Mouse (Mus musculus): Measurements from ENCODE around the gene Atp7b. TPM values are rescaled to one million over a fixed set of nuclear protein-coding genes. Genes with fewer than 3 reads are reported as not detected.

Gene Atp7b
- total RNA-seq, 2 experiments from 2014 or later, result 0.15 to 0.33 TPM

- no peak for DNase-seq
These were observed 34.9 kb downstream of the Atp7b start for GRCm38 (mm10) chr8:22025241-22025640.

- DNase-seq, result no peak
These were observed 37.9 kb downstream of the Atp7b start for GRCm38 (mm10) chr8:22022244-22022643.

- DNase-seq, result no peak
These were observed 40.6 kb downstream of the Atp7b start for GRCm38 (mm10) chr8:22019498-22019897.

GRCm38 (mm10) chr8:22017731-22018130 lies 42.4 kb downstream of the Atp7b start:
- no peak for DNase-seq

- DNase-seq, result no peak
These were observed 46.9 kb downstream of the Atp7b start for GRCm38 (mm10) chr8:22013034-22013707.

GRCm38 (mm10) chr8:22009403-22009802 lies 50.7 kb downstream of the Atp7b start:
- no peak for DNase-seq

- DNase-seq, result no peak
These were observed 53.7 kb downstream of the Atp7b start for GRCm38 (mm10) chr8:22006423-22006822.

- no peak for DNase-seq
These were observed 55.2 kb downstream of the Atp7b start for GRCm38 (mm10) chr8:22004750-22005522.

- DNase-seq, result no peak
These were observed 64.9 kb downstream of the Atp7b start for GRCm38 (mm10) chr8:21995181-21995580.

GRCm38 (mm10) chr8:21992184-21992583 lies 67.9 kb downstream of the Atp7b start:
- DNase-seq, result peak; percentile 36 to 53

GRCm38 (mm10) chr8:21981664-21982337 lies 78.3 kb downstream of the Atp7b start:
- DNase-seq, result no peak

- DNase-seq, result no peak
These were observed 81.9 kb downstream of the Atp7b start for GRCm38 (mm10) chr8:21978193-21978592.

- DNase-seq, result no peak
These were observed 90.6 kb downstream of the Atp7b start, which contains the start of gene Ccdc70 for GRCm38 (mm10) chr8:21969475-21969874. Ccdc70 (plus strand) TSS chr8:21969775.

- no peak for DNase-seq
These were observed 93.5 kb downstream of the Atp7b start for GRCm38 (mm10) chr8:21966646-21967045.

- DNase-seq, result no peak
These were observed 101.7 kb downstream of the Atp7b start, which contains the start of gene Fam90a1a for GRCm38 (mm10) chr8:21958414-21958813. Fam90a1a (plus strand) TSS chr8:21958714.

- no peak for DNase-seq
These were observed 103.8 kb downstream of the Atp7b start for GRCm38 (mm10) chr8:21956336-21956735.

GRCm38 (mm10) chr8:21955321-21955720 lies 104.8 kb downstream of the Atp7b start:
- DNase-seq, result peak in 1 of 2 experiments; percentile 17

GRCm38 (mm10) chr8:21947311-21948017 lies 112.6 kb downstream of the Atp7b start:
- no peak for DNase-seq

GRCm38 (mm10) chr8:21946462-21946861 lies 113.6 kb downstream of the Atp7b start, which contains the start of gene Defb13:
Defb13 (plus strand) TSS chr8:21946762.
- DNase-seq, result no peak
